Mouse (Mus musculus): Measurements from ENCODE around the gene Hoxa9. TPM values are rescaled to one million over a fixed set of nuclear protein-coding genes. Genes with fewer than 3 reads are reported as not detected.

The Hoxa9 gene
- total RNA-seq, 1 experiment: 1.4 TPM

GRCm38 (mm10) chr6:52231885-52232567 lies 1.1 kb upstream of the Hoxa9 start:
- Histone ChIP-seq H3K4me1 (ENCODE audit: control insufficient read depth in 2 of 2, insufficient read depth in 2 of 2, low read length in 2 of 2, poor library complexity in 1 of 2) (peaks cover 0 to 5% of the 10 kb centered on the region in 2 experiments; a peak in 1 of 4 replicates), H3K9me3 (ENCODE audit: control insufficient read depth, insufficient read depth, low read depth, low read length) (no peaks in the 10 kb centered on the region), H3K27ac (ENCODE audit: insufficient read depth, low read depth, low read length, poor library complexity, severe bottlenecking) (no peak overlapping the region), H3K36me3 (ENCODE audit: control insufficient read depth, insufficient read depth, low read length, poor library complexity, severe bottlenecking) (no peaks in the 10 kb centered on the region), H3K9ac (ENCODE audit: insufficient read depth, low read depth, low read length, poor library complexity, severe bottlenecking) (no peak overlapping the region), H3K4me3 (ENCODE audit: insufficient read depth in 1 of 2, low read depth in 1 of 2, low read length in 2 of 2, poor library complexity in 1 of 2, severe bottlenecking in 1 of 2) (no peak overlapping the region)
- in situ Hi-C loops (cut with MboI; ENCODE audit: low sequenced_read_pairs in 2 of 2, unreplicated experiment in 2 of 2): no loop called here
- no peak for DNase-seq (ENCODE audit: low read depth, low spot score)
- TF ChIP-seq ZNF384 (IDR thresholded peaks at IDR 0.05; ENCODE audit: low read depth, low read length): no peak
- no peak for TF ChIP-seq MAFK (IDR thresholded peaks at IDR 0.05; ENCODE audit: insufficient read depth, low read depth, low read length)

DNA sequence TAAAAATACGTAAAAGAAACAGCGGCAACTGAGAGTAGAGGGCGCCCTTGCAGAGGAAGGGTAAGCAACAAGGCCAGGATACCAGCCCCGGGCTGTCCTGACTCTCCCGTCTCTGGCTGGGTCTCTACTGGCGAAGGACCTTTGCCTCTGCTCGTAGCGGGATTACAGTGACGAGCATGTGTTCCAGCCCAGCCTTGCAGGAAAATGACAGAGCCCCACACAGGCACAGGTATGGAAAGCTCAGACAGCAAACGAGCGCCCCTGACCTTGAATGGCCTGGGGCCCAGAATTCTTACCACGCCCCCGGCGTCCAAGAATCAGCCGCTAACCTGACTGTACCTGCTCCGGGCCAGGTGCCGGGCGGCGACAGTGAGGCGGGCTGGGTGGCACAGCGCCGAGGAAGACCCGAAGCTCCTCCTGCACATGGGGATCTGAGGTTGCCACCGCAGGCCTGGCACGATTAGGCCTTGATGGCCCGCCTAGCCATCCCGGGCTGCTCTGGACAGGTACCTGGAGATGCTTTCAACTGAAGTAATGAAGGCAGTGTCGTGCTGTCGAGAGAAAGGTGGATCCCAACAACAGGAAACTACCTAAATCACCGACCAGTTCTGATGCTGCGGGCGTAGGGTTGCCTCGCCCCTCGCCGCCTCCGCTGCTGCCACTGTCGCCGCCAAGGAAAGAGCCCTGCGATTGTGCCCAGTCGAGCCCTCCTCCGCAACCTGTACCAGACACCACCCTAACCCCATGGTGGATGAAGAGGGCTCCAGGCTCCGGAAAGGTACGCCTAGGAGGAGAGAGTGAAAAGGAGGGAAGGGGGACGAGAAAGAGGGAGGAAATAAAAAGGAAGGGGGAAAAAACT lies 1.1 kb downstream of the Hoxa9 start:
- Histone ChIP-seq H3K9me3 (ENCODE audit: control insufficient read depth, insufficient read depth, low read depth, low read length) (no peaks in the 10 kb centered on the region), H3K27ac (ENCODE audit: insufficient read depth, low read depth, low read length, poor library complexity, severe bottlenecking) (no peak overlapping the region), H3K4me3 (ENCODE audit: insufficient read depth in 1 of 2, low read depth in 1 of 2, low read length in 2 of 2, poor library complexity in 1 of 2, severe bottlenecking in 1 of 2) (peak overlapping the region in 1 of 2 experiments; percentile 11; a peak in 1 of 4 replicates), H3K9ac (ENCODE audit: insufficient read depth, low read depth, low read length, poor library complexity, severe bottlenecking) (no peak overlapping the region), H3K36me3 (ENCODE audit: control insufficient read depth, insufficient read depth, low read length, poor library complexity, severe bottlenecking) (no peaks in the 10 kb centered on the region), H3K4me1 (ENCODE audit: control insufficient read depth in 2 of 2, insufficient read depth in 2 of 2, low read length in 2 of 2, poor library complexity in 1 of 2) (peaks cover 0 to 5% of the 10 kb centered on the region in 2 experiments; a peak in 1 of 4 replicates)
- TF ChIP-seq HCFC1 (IDR thresholded peaks at IDR 0.05; ENCODE audit: borderline replicate concordance, insufficient read depth, low read length) (no peak), ZC3H11A (IDR thresholded peaks at IDR 0.05; ENCODE audit: borderline replicate concordance, low read depth, low read length) (no peak), ZNF384 (IDR thresholded peaks at IDR 0.05; ENCODE audit: low read depth, low read length) (no peak), MAFK (IDR thresholded peaks at IDR 0.05; ENCODE audit: insufficient read depth, low read depth, low read length) (no peak), CHD2 (IDR thresholded peaks at IDR 0.05; ENCODE audit: low read depth, low read length) (no peak)
- DNase-seq (ENCODE audit: low read depth, low spot score): no peak
- in situ Hi-C loops (cut with MboI; ENCODE audit: low sequenced_read_pairs in 2 of 2, unreplicated experiment in 2 of 2): loop anchor here (10.0 kb wide), 3 partner anchors 65 to 1055 kb away; partner anchors contain the start of gene Hoxa2 (in 2 of the 2)

GRCm38 (mm10) chr6:52228475-52229465 lies 2.1 kb downstream of the Hoxa9 start:
- H3K9me3 ChIP-seq (ENCODE audit: control insufficient read depth, insufficient read depth, low read depth, low read length): no peaks in the 10 kb centered on the region
- no peak for TF ChIP-seq ZC3H11A (IDR thresholded peaks at IDR 0.05; ENCODE audit: borderline replicate concordance, low read depth, low read length)
- no peak for TF ChIP-seq CHD2 (IDR thresholded peaks at IDR 0.05; ENCODE audit: low read depth, low read length)
- no peak for TF ChIP-seq ZNF384 (IDR thresholded peaks at IDR 0.05; ENCODE audit: low read depth, low read length)
- no peak for TF ChIP-seq MAFK (IDR thresholded peaks at IDR 0.05; ENCODE audit: insufficient read depth, low read depth, low read length)
- TF ChIP-seq HCFC1 (IDR thresholded peaks at IDR 0.05; ENCODE audit: borderline replicate concordance, insufficient read depth, low read length): no peak
- no peak overlapping the region for H3K9ac ChIP-seq (ENCODE audit: insufficient read depth, low read depth, low read length, poor library complexity, severe bottlenecking)
- no peak overlapping the region for H3K4me3 ChIP-seq (ENCODE audit: insufficient read depth in 1 of 2, low read depth in 1 of 2, low read length in 2 of 2, poor library complexity in 1 of 2, severe bottlenecking in 1 of 2)
- no peaks in the 10 kb centered on the region for H3K36me3 ChIP-seq (ENCODE audit: control insufficient read depth, insufficient read depth, low read length, poor library complexity, severe bottlenecking)
- H3K4me1 ChIP-seq (ENCODE audit: control insufficient read depth in 2 of 2, insufficient read depth in 2 of 2, low read length in 2 of 2, poor library complexity in 1 of 2): peaks cover 0 to 5% of the 10 kb centered on the region in 2 experiments; a peak in 1 of 4 replicates
- no peak for DNase-seq (ENCODE audit: low read depth, low spot score)
- H3K27ac ChIP-seq (ENCODE audit: insufficient read depth, low read depth, low read length, poor library complexity, severe bottlenecking): no peak overlapping the region
- in situ Hi-C loops (cut with MboI; ENCODE audit: low sequenced_read_pairs in 2 of 2, unreplicated experiment in 2 of 2): loop anchor here (10.0 kb wide), 3 partner anchors 64 to 1054 kb away; partner anchors contain the start of gene Hoxa2 (in 2 of the 2)
